Mouse (Mus musculus) ES-E14 (cell line): ENCODE data around the gene Gm6993. TPM values are rescaled to one million over a fixed set of nuclear protein-coding genes. Genes with fewer than 3 reads are reported as not detected.

Experiments
- DNase-seq: peaks from one replicate; pipeline ENCODE4 v3.0.0-alpha.2; 2013; ENCODE audit warnings: low read depth, low spot score
- H3K27ac ChIP-seq: 2 replicates; pipeline ENCODE4 v1.5.1; 2012; ENCODE audit warnings: low read depth, mild to moderate bottlenecking, low read length, moderate library complexity, mixed read lengths; ENCODE audit not compliant: poor library complexity, insufficient read depth, severe bottlenecking
- H3K36me3 ChIP-seq: 2 replicates; pipeline ENCODE4 v1.6.1; 2012; ENCODE audit warnings: mild to moderate bottlenecking, low read length, moderate library complexity, mixed read lengths; ENCODE audit not compliant: control insufficient read depth, poor library complexity, insufficient read depth, severe bottlenecking
- H3K4me1 ChIP-seq, 2 experiments: fragments of 150-350 bp in 1 of 2; sonication (generic) in 1 of 2; 2 replicates each; pipeline ENCODE4 v1.6.1; 2012; ENCODE audit warnings: low read length in 2 of 2, mild to moderate bottlenecking in 1 of 2, mixed read lengths in 1 of 2; ENCODE audit not compliant: control insufficient read depth in 2 of 2, insufficient read depth in 2 of 2, poor library complexity in 1 of 2
- H3K4me3 ChIP-seq, 2 experiments: fragments of 150-350 bp in 1 of 2; sonication (generic) in 1 of 2; 2 replicates each; pipeline ENCODE4 v1.5.1; 2012; ENCODE audit warnings: low read length in 2 of 2, low read depth in 1 of 2, mild to moderate bottlenecking in 1 of 2, mixed read lengths in 1 of 2; ENCODE audit not compliant: insufficient read depth in 1 of 2, poor library complexity in 1 of 2, severe bottlenecking in 1 of 2
- H3K9ac ChIP-seq: 2 replicates; pipeline ENCODE4 v1.6.1; 2012; ENCODE audit warnings: low read depth, mild to moderate bottlenecking, low read length, mixed read lengths; ENCODE audit not compliant: poor library complexity, insufficient read depth, severe bottlenecking
- H3K9me3 ChIP-seq: fragments of 150-350 bp; sonication (generic); 2 replicates; pipeline ENCODE4 v1.6.1; 2012; ENCODE audit warnings: low read depth, mild to moderate bottlenecking, low read length; ENCODE audit not compliant: control insufficient read depth, insufficient read depth
- CHD2 ChIP-seq: IDR thresholded peaks from 2 replicates; pipeline ENCODE4 v1.6.1; 2014; ENCODE audit warnings: mild to moderate bottlenecking, low read depth, low read length, inconsistent platforms
- HCFC1 ChIP-seq: IDR thresholded peaks from 2 replicates; pipeline ENCODE4 v1.6.1; 2012; ENCODE audit warnings: low read length, inconsistent platforms, borderline replicate concordance; ENCODE audit not compliant: insufficient read depth
- MAFK ChIP-seq: IDR thresholded peaks from 2 replicates; pipeline ENCODE4 v1.6.1; 2014; ENCODE audit warnings: mild to moderate bottlenecking, low read depth, low read length, inconsistent platforms; ENCODE audit not compliant: insufficient read depth
- ZC3H11A ChIP-seq: IDR thresholded peaks from 2 replicates; pipeline ENCODE4 v1.6.1; 2012; ENCODE audit warnings: low read depth, mild to moderate bottlenecking, inconsistent platforms, low read length, borderline replicate concordance
- ZNF384 ChIP-seq: IDR thresholded peaks from 2 replicates; pipeline ENCODE4 v1.6.1; 2012; ENCODE audit warnings: low read depth, low read length, inconsistent platforms
- in situ Hi-C, 2 experiments: fragments of 600-800 bp; cut with MboI; formaldehyde crosslinking; loops; one replicate each; pipeline ENCODE4 v1.15.1; 2025; ENCODE audit warnings: low sequenced_read_pairs in 2 of 2, inconsistent platforms in 1 of 2; ENCODE audit not compliant: unreplicated experiment in 2 of 2
- total RNA-seq: library from RNA; depleted of rRNA; stranded (reverse); fragments of 300-350 nt; gene quantifications from 2 replicates; pipeline ENCODE4 v1.2.3, GENCODE M21; 2012

The Gm6993 gene
- total RNA-seq, 1 experiment: not detected

DNA sequence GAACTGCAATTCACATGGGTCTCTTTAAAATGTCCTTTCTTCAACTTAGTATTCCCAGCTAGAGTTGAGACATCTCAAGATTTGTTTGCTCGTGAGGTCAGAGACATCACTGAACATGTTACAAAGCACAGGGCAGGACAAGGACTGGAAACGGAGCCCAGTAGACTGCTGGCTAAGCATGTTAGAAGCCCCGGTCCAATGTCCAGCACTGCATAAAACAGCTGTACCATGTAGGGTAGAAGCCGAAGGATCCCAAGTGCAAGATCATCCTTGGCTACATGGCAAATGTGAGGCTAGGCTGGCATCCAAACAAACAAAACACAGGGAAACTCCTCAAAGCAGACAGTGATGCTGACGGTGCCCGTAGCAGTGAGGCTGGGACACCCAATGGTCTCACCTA, 5.6 kb upstream of the Gm6993 start:
- in situ Hi-C loops: no loop called here
- Histone ChIP-seq H3K27ac (no peak overlapping the region), H3K9me3 (no peaks in the 10 kb centered on the region), H3K9ac (no peak overlapping the region), H3K4me1 (peaks cover 3 to 15% of the 10 kb centered on the region in 2 experiments; a peak in 2 of 4 replicates), H3K36me3 (no peaks in the 10 kb centered on the region), H3K4me3 (no peak overlapping the region)
- no peak for DNase-seq
- TF ChIP-seq MAFK (no peak), HCFC1 (no peak), CHD2 (no peak), ZNF384 (no peak), ZC3H11A (no peak)

DNA sequence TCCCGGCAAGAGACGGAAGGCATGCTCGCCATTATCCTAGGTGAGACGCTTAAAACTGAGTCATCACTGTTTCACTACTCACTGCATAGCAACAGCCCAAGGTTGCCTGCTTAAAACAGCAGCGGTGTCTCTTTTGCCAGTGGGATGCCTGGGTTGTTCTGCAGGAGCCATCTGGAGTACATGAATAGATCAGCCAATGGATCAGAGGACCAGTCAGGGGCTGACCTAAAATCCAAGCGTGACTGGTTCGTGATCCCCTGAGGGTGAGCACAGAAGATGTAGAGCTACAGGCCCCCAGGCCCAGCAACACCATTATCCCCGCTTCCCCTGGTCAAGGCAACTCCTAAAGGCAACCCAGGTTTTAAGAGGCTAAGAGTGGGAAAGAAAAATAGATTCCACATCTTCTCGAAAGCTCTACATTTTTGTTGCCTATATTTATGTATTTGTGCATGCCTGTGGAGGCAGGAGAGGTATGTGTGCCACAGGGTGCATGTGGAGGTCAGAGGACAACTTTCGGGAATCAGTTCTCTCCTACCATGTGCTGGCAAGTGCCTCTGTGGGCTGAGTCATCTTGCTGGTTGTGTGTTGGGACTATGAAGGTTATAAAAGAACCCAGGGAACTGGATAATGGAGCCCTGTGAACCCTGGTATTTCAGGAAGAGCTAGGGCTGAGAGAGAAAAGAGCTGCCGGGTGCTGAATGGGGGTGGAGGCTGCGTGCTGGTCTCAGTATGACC, 3.5 kb upstream of the Gm6993 start:
- no peak for DNase-seq
- in situ Hi-C loops: no loop called here
- peaks cover 3 to 18% of the 10 kb centered on the region in 2 experiments; a peak in 2 of 4 replicates for H3K4me1 ChIP-seq
- no peaks in the 10 kb centered on the region for H3K36me3 ChIP-seq
- H3K9me3 ChIP-seq: no peaks in the 10 kb centered on the region
- no peak overlapping the region for H3K4me3 ChIP-seq
- no peak overlapping the region for H3K27ac ChIP-seq
- TF ChIP-seq HCFC1 (no peak), MAFK (no peak), ZNF384 (no peak), ZC3H11A (no peak), CHD2 (no peak)
- no peak overlapping the region for H3K9ac ChIP-seq

DNA sequence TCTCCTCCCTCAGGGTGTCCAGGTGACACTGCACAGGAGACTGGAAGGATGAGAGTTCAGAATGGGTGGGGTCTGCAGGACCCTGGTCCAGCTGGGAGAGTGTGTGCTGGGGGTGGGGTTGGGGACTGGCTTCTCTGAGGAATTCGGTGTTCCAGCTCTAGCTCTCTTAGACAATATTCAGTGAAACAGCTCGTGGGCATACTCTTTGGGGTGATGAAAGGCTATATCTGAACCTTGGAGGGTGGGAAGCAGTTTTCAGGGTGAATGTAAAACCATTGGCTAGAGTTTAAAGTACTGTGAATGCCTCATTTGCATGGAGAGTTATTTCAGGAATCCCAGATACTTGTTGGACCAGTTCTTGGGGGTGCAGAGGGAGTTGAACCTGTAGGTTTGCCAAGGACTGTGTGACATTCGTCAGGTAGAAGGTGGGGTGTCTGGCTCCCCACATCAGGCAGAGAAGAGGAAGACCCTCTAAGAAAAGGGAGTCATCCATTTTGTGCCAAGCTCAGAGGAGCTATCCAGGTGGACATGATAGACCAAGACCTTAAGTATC, 1.5 kb upstream of the Gm6993 start:
- no peaks in the 10 kb centered on the region for H3K9me3 ChIP-seq
- no peak overlapping the region for H3K9ac ChIP-seq
- no peak for DNase-seq
- no peaks in the 10 kb centered on the region for H3K36me3 ChIP-seq
- in situ Hi-C loops: no loop called here
- TF ChIP-seq ZNF384 (no peak), CHD2 (0 out of 2 replicates have a peak, but pooled peaks have one; percentile 55)
- H3K27ac ChIP-seq: peak overlapping the region; percentile 34; the same call in 1 of the 2 replicates
- peaks cover 3 to 15% of the 10 kb centered on the region in 2 experiments; a peak in 2 of 4 replicates for H3K4me1 ChIP-seq
- no peak overlapping the region for H3K4me3 ChIP-seq

DNA sequence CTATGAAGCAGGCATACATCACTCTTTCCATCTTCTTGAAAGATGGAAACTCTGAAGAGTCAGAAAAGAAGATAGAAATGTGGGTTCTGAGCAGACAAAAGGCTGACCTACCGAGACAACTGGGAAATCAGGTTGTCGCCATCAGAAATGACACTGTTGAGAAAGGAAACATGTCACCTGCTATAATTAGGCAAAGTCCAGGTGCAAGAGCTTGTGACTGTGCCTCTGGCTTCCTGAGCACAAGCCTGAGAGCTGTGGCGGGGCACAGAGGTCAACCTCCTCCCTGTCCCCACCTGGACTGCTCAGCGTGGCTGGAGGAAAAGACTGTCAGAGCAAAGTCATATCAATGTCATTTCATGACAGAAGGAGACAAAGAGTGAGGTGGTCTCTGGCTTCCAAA, 772 bp upstream of the Gm6993 start:
- in situ Hi-C loops: no loop called here
- DNase-seq: no peak
- Histone ChIP-seq H3K36me3 (no peaks in the 10 kb centered on the region), H3K27ac (no peak overlapping the region), H3K9me3 (no peaks in the 10 kb centered on the region), H3K4me1 (peaks cover 3 to 11% of the 10 kb centered on the region in 2 experiments; a peak in 2 of 4 replicates), H3K4me3 (no peak overlapping the region), H3K9ac (no peak overlapping the region)
- TF ChIP-seq MAFK (no peak), HCFC1 (no peak), ZC3H11A (no peak), ZNF384 (no peak), CHD2 (no peak)
